Mouse (Mus musculus) stomach, embryonic 15.5 days (tissue): ENCODE measurements around the gene Olfr1354. TPM values are rescaled to one million over a fixed set of nuclear protein-coding genes. Genes with fewer than 3 reads are reported as not detected.
"Not testable (repeated sequence)": the region's sequence is repeated elsewhere in the genome, so short reads cannot be mapped to it uniquely, and the experiment has no call there.

Source experiments
- ATAC-seq: fragments of 200-750 bp; cut with Nextera tagmentation; 2 replicates; pipeline ENCODE4 v1.8.0; 2017; ENCODE audit warnings: low read depth, moderate number of reproducible peaks, moderate TSS enrichment; ENCODE audit not compliant: insufficient read depth, low FRiP score
- H3K27ac ChIP-seq: fragments of 300-500 bp; sonication (generic); 2 replicates; pipeline ENCODE4 v1.5.1; 2015; ENCODE audit warnings: mild to moderate bottlenecking, inconsistent platforms
- H3K27me3 ChIP-seq: fragments of 300-500 bp; sonication (generic); replicated peaks from 2 replicates; pipeline ENCODE4 v1.6.1; 2015; ENCODE audit warnings: inconsistent platforms
- H3K36me3 ChIP-seq: fragments of 300-500 bp; sonication (generic); 2 replicates; pipeline ENCODE4 v1.6.1; 2015; ENCODE audit warnings: inconsistent platforms
- H3K4me1 ChIP-seq: fragments of 300-500 bp; sonication (generic); 2 replicates; pipeline ENCODE4 v1.6.1; 2015; ENCODE audit warnings: inconsistent platforms
- H3K4me2 ChIP-seq: fragments of 300-500 bp; sonication (generic); 2 replicates; pipeline ENCODE4 v1.6.1; 2015; ENCODE audit warnings: mild to moderate bottlenecking, inconsistent platforms
- H3K4me3 ChIP-seq: fragments of 300-500 bp; sonication (generic); replicated peaks from 2 replicates; pipeline ENCODE4 v1.5.1; 2015; ENCODE audit warnings: inconsistent platforms
- H3K9ac ChIP-seq: fragments of 300-500 bp; sonication (generic); 2 replicates; pipeline ENCODE4 v1.6.1; 2015; ENCODE audit warnings: inconsistent platforms
- H3K9me3 ChIP-seq: fragments of 300-500 bp; sonication (generic); 2 replicates; pipeline ENCODE4 v1.6.1; 2016; ENCODE audit warnings: inconsistent platforms
- WGBS: fragments of 180-500 bp; shearing (Covaris S2); methylation state at CpG from one replicate; pipeline ENCODE4 v1.1.7; 2015; 5-methylcytosine and 5-hydroxymethylcytosine counted together
- polyA plus RNA-seq: library from polyadenylated mRNA; unstranded; fragments of >200 nt; fragmentation: Nextera tagmentation; extraction: Ambion mirVana; gene quantifications from 2 replicates; pipeline ENCODE4 v1.2.1, GENCODE M21; 2015

The Olfr1354 gene
- not detected in 2 replicates for polyA plus RNA-seq

- H3K4me1 ChIP-seq, result not testable (repeated sequence)
- 71% methylated on average over 1 of the region's 1 CpGs for WGBS
These were observed at the start of gene Olfr1354 for GRCm38 (mm10) chr10:78912871-78913270. Gene Olfr1354 (plus strand): TSS chr10:78913171.

GRCm38 (mm10) chr10:78875240-78875639 lies 37.7 kb upstream of the Olfr1354 start, which contains the start of gene Olfr1355:
Gene Olfr1355 (plus strand): TSS chr10:78875540.
- Histone ChIP-seq H3K9me3 (no peaks in the 10 kb centered on the region), H3K27ac (no peak within 1 kb of the TSS), H3K27me3 (no peaks in the 10 kb centered on the region), H3K4me3 (no peak within 1 kb of the TSS), H3K4me2 (no peak within 1 kb of the TSS), H3K9ac (no peak within 1 kb of the TSS), H3K4me1 (no peaks in the 10 kb centered on the region), H3K36me3 (no peaks in the 10 kb centered on the region)
- no peak for ATAC-seq
- 65% methylated on average over 2 of the region's 2 CpGs for WGBS

More at GRCm38 (mm10) chr10:78912871-78913270, at the start of gene Olfr1354:
- H3K9ac ChIP-seq, H3K4me2 ChIP-seq, H3K4me3 ChIP-seq, H3K27ac ChIP-seq, ATAC-seq, H3K27me3 ChIP-seq, H3K36me3 ChIP-seq, H3K9me3 ChIP-seq: not testable (repeated sequence)

GRCm38 (mm10) chr10:78950336-78950735 lies 37.4 kb downstream of the Olfr1354 start, which contains the start of gene Olfr8:
Gene Olfr8 (plus strand): TSS chr10:78950636.
- not testable (repeated sequence) for H3K27ac ChIP-seq, H3K27me3 ChIP-seq, H3K4me3 ChIP-seq, H3K4me1 ChIP-seq, H3K9me3 ChIP-seq, ATAC-seq, H3K4me2 ChIP-seq, H3K36me3 ChIP-seq, H3K9ac ChIP-seq
- 85% methylated on average over 1 of the region's 1 CpGs for WGBS

GRCm38 (mm10) chr10:78963009-78963408 lies 50.0 kb downstream of the Olfr1354 start, which contains the start of gene Olfr1353:
Gene Olfr1353 (plus strand): TSS chr10:78963309.
- H3K4me2 ChIP-seq, H3K4me1 ChIP-seq, ATAC-seq, H3K4me3 ChIP-seq, H3K9me3 ChIP-seq, H3K27me3 ChIP-seq, H3K9ac ChIP-seq, H3K36me3 ChIP-seq, H3K27ac ChIP-seq: not testable (repeated sequence)

Other genes with a start within 250 kb of the Olfr1354 start
- gene Casp14, start 194.9 kb upstream of the Olfr1354 start, polyA plus RNA-seq, result 0.54 and 0.77 TPM in 2 replicates
- not detected in 2 replicates for gene Ccdc105, start 160.1 kb upstream of the Olfr1354 start, polyA plus RNA-seq
- 0.94 and 0.98 TPM in 2 replicates for gene Slc1a6, start 132.7 kb upstream of the Olfr1354 start, polyA plus RNA-seq
- gene Olfr1356, start 61.0 kb upstream of the Olfr1354 start, polyA plus RNA-seq, result not detected in 2 replicates
- not detected in 2 replicates for gene Olfr1355, start 37.6 kb upstream of the Olfr1354 start, polyA plus RNA-seq
- not detected in 2 replicates for gene Olfr8, start 37.5 kb downstream of the Olfr1354 start, polyA plus RNA-seq
- not detected in 2 replicates for gene Olfr1353, start 50.1 kb downstream of the Olfr1354 start, polyA plus RNA-seq
- gene Olfr1352, start 67.9 kb downstream of the Olfr1354 start, polyA plus RNA-seq, result not detected in 2 replicates
- gene Olfr1351, start 99.3 kb downstream of the Olfr1354 start, polyA plus RNA-seq, result not detected in 2 replicates
- gene Olfr57, start 115.6 kb downstream of the Olfr1354 start, polyA plus RNA-seq, result 0.22 TPM in 1 of 2 replicates, not detected in the other
- 23.5 and 23.7 TPM in 2 replicates for gene 2610008E11Rik, start 184.4 kb downstream of the Olfr1354 start, polyA plus RNA-seq
- not detected in 2 replicates for gene Vmn2r80, start 235.6 kb downstream of the Olfr1354 start, polyA plus RNA-seq